Mouse (Mus musculus): Measurements from ENCODE around the gene Klhl25.

- TF ChIP-seq CTCF (IDR thresholded peaks at IDR 0.05; ENCODE audit: low read depth) (no peak), EP300 (IDR thresholded peaks at IDR 0.05; ENCODE audit: low read depth) (no peak)
These were observed 25.0 kb upstream of the Klhl25 start for GRCm38 (mm10) chr7:75823071-75823470.
